Mouse (Mus musculus) stomach, postnatal 0 days (tissue): ENCODE results near the gene Spry1.

Source experiments
- CTCF ChIP-seq: IDR thresholded peaks from 2 replicates; pipeline ENCODE4 v1.5.1; 2016; ENCODE audit warnings: antibody characterized with exemption, low read depth, mild to moderate bottlenecking, moderate library complexity
- EP300 ChIP-seq: optimal IDR thresholded peaks from 2 replicates; pipeline ENCODE3; 2016; ENCODE audit warnings: antibody characterized with exemption

DNA sequence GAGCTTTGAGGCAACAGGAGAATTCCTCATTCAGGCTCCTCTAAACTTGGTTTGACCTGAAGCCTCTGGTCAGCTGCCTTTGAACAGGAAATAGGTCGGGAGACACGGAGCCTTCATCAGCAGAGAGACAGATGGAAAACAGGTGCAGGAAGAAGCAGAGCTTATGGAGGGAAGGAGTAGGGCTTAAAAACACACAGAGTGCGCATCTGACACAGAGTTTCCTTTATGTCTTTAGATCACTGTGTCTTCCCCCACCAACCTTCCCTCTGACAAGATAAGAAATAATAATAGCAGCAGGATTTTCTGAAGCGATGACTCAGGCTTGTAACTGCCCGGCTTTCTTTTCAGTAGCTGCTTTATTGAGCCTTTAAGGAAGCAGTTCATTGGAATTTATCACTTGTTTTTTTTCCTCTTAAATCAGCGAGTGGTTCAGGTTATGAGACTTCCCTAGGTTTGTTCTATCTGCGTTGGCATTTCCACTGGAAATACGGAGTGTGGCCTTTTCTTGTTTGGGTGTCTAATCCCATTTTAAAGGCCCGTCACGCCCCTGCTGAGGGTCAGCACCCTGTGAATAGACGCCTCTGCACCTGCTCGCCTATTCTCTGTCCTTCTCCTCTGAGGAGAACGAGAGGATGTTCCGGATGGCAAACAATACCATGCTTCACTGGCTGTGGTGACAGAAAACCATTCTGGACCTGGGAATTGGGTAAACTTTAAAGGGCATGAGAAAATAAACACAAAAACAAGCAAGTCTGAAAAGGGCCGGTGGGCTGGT is 32.7 kb downstream of the Spry1 start:
- TF ChIP-seq CTCF (no peak), EP300 (no peak)
